Mouse (Mus musculus) kidney, adult 2 months (tissue): ENCODE results near the gene Lrrc4. TPM values are rescaled to one million over a fixed set of nuclear protein-coding genes. Genes with fewer than 3 reads are reported as not detected.

Experiments
- DNase-seq: peaks from one replicate; pipeline ENCODE4 v3.0.0; 2021
- H3K27ac ChIP-seq: fragments of 200-500 bp; 2 replicates; pipeline ENCODE4 v1.5.1; 2012; ENCODE audit warnings: low read depth, low read length, control low read depth, inconsistent platforms; ENCODE audit not compliant: insufficient read depth
- H3K27me3 ChIP-seq: fragments of 200-500 bp; replicated peaks from 2 replicates; pipeline ENCODE4 v1.6.1; 2012; ENCODE audit warnings: mild to moderate bottlenecking, moderate library complexity, low read length, inconsistent platforms; ENCODE audit not compliant: control insufficient read depth, insufficient read depth
- H3K36me3 ChIP-seq: fragments of 200-500 bp; 2 replicates; pipeline ENCODE4 v1.6.1; 2012; ENCODE audit warnings: mild to moderate bottlenecking, moderate library complexity, low read length, inconsistent platforms; ENCODE audit not compliant: control insufficient read depth, insufficient read depth
- H3K4me1 ChIP-seq: fragments of 200-500 bp; 2 replicates; pipeline ENCODE4 v1.6.1; 2011; ENCODE audit warnings: low read length; ENCODE audit not compliant: control insufficient read depth, insufficient read depth
- H3K4me3 ChIP-seq: fragments of 200-500 bp; 2 replicates; pipeline ENCODE4 v1.5.1; 2011; ENCODE audit warnings: mild to moderate bottlenecking, low read depth, low read length, control low read depth; ENCODE audit not compliant: insufficient read depth
- CTCF ChIP-seq: fragments of 200-500 bp; conservative IDR thresholded peaks from 2 replicates; pipeline ENCODE4 v1.5.1; 2011; ENCODE audit warnings: low read depth, mild to moderate bottlenecking, control low read depth, low read length, moderate library complexity, mixed read lengths; ENCODE audit not compliant: insufficient read depth, insufficient read length
- POLR2A ChIP-seq: fragments of 200-500 bp; IDR thresholded peaks from one replicate; pipeline ENCODE4 v1.6.1; 2011; ENCODE audit warnings: low read depth, low read length, control low read depth
- WGBS: fragments of 180-500 bp; shearing (Covaris S2); methylation state at CpG from one replicate; pipeline ENCODE4 v1.1.7; 2018; 5-methylcytosine and 5-hydroxymethylcytosine counted together
- polyA plus RNA-seq: library from polyadenylated mRNA; depleted of rRNA; stranded (reverse); fragments of >200 nt; gene quantifications from 2 replicates; pipeline ENCODE4 v1.2.3, GENCODE M21; 2012

Lrrc4 gene
- polyA plus RNA-seq, 1 experiment, result 0.56 TPM

- WGBS, result 71% methylated on average over 2 of the region's 2 CpGs
- TF ChIP-seq CTCF (no peak), POLR2A (no peak)
- Histone ChIP-seq H3K4me1 (no peaks in the 10 kb centered on the region), H3K4me3 (no peak overlapping the region), H3K36me3 (no peaks in the 10 kb centered on the region), H3K27me3 (no peaks in the 10 kb centered on the region), H3K27ac (no peak overlapping the region)
- DNase-seq, result no peak
Measured at GRCm38 (mm10) chr6:28729649-28730048, 101.9 kb downstream of the Lrrc4 start.

GRCm38 (mm10) chr6:28729236-28729635 is 102.3 kb downstream of the Lrrc4 start:
- no peak for DNase-seq
- no peaks in the 10 kb centered on the region for H3K27me3 ChIP-seq
- no peaks in the 10 kb centered on the region for H3K36me3 ChIP-seq
- no peak overlapping the region for H3K4me3 ChIP-seq
- TF ChIP-seq POLR2A, result no peak
- no peak for TF ChIP-seq CTCF
- H3K4me1 ChIP-seq, result no peaks in the 10 kb centered on the region
- no peak overlapping the region for H3K27ac ChIP-seq
- 64% methylated on average over 3 of the region's 3 CpGs for WGBS

- H3K27me3 ChIP-seq, result no peaks in the 10 kb centered on the region
- 86% methylated on average over 5 of the region's 5 CpGs for WGBS
- no peaks in the 10 kb centered on the region for H3K36me3 ChIP-seq
- no peak for DNase-seq
- TF ChIP-seq POLR2A, result no peak
- no peak overlapping the region for H3K27ac ChIP-seq
- 0 out of 2 replicates have a peak, but pooled peaks cover 3% of the 10 kb centered on the region for H3K4me1 ChIP-seq
- no peak overlapping the region for H3K4me3 ChIP-seq
Measured at GRCm38 (mm10) chr6:28724776-28725175, 106.8 kb downstream of the Lrrc4 start.

- 24% methylated on average over 2 of the region's 2 CpGs for WGBS
- no peak overlapping the region for H3K27ac ChIP-seq
Measured at GRCm38 (mm10) chr6:28723059-28723458, 108.5 kb downstream of the Lrrc4 start.

GRCm38 (mm10) chr6:28720391-28721171 is 111.0 kb downstream of the Lrrc4 start:
- TF ChIP-seq CTCF (no peak), POLR2A (no peak)
- Histone ChIP-seq H3K27me3 (no peaks in the 10 kb centered on the region), H3K27ac (no peak overlapping the region), H3K36me3 (no peaks in the 10 kb centered on the region), H3K4me1 (0 out of 2 replicates have a peak, but pooled peaks cover 3% of the 10 kb centered on the region), H3K4me3 (no peak overlapping the region)
- WGBS, result 91% methylated on average over 9 of the region's 9 CpGs
- no peak for DNase-seq

More at GRCm38 (mm10) chr6:28723059-28723458, 108.5 kb downstream of the Lrrc4 start:
- TF ChIP-seq POLR2A (no peak), CTCF (no peak)
- Histone ChIP-seq H3K4me3 (no peak overlapping the region), H3K4me1 (0 out of 2 replicates have a peak, but pooled peaks cover 3% of the 10 kb centered on the region), H3K27me3 (no peaks in the 10 kb centered on the region), H3K36me3 (no peaks in the 10 kb centered on the region)
- DNase-seq, result no peak

- WGBS, result 44% methylated on average over 4 of the region's 4 CpGs
- H3K36me3 ChIP-seq, result no peaks in the 10 kb centered on the region
- no peaks in the 10 kb centered on the region for H3K4me1 ChIP-seq
- no peak overlapping the region for H3K4me3 ChIP-seq
- no peak for TF ChIP-seq CTCF
- TF ChIP-seq POLR2A, result no peak
- no peaks in the 10 kb centered on the region for H3K27me3 ChIP-seq
- DNase-seq, result no peak
- H3K27ac ChIP-seq, result no peak overlapping the region
Measured at GRCm38 (mm10) chr6:28717845-28718237, 113.7 kb downstream of the Lrrc4 start.

- DNase-seq, result no peak
- Histone ChIP-seq H3K4me1 (no peaks in the 10 kb centered on the region), H3K4me3 (no peak overlapping the region), H3K27ac (no peak overlapping the region), H3K27me3 (no peaks in the 10 kb centered on the region), H3K36me3 (no peaks in the 10 kb centered on the region)
- TF ChIP-seq POLR2A (no peak), CTCF (no peak)
- 67% methylated on average over 7 of the region's 7 CpGs for WGBS
Measured at GRCm38 (mm10) chr6:28717203-28717844, 114.2 kb downstream of the Lrrc4 start.
